Mouse (Mus musculus) leukemia stem cell, adult 10-12 weeks (primary cell): ENCODE results near the gene Ffar3. TPM values are rescaled to one million over a fixed set of nuclear protein-coding genes. Genes with fewer than 3 reads are reported as not detected.

Source experiments
- polyA plus RNA-seq: library from polyadenylated mRNA; stranded (reverse); fragments of >175 nt; gene quantifications from 2 replicates; pipeline ENCODE4 v1.2.3, GENCODE M21; 2012; ENCODE audit warnings: low replicate concordance

The Ffar3 gene
- not detected in 2 replicates for polyA plus RNA-seq

GRCm38 (mm10) chr7:30856078-30856477, at the start of gene Ffar3:
TSS of gene Ffar3 (minus strand) at chr7:30856178.

DNA sequence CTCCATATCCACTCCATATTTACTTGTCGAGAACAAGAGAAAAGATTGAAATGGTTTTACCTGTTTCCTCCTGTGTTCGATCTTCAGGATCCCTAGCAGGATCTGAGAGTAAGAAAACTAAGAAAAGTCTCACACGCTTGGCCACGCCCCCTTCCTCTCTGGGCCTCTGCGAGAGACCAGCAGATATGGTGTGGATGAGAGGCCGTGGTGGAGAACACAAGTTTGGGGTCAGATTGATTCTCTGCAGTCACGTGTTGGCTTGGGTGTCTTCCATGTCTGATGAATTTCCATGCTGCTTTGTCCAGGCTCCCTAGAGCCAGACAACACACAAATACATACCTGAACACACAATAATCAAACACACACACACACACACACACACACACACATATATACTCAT, 24.2 kb upstream of the Ffar3 start, which contains the start of gene Cd22:
Gene Cd22, minus strand, starts transcription at position 167 of the 400 bp plus-strand sequence.

DNA sequence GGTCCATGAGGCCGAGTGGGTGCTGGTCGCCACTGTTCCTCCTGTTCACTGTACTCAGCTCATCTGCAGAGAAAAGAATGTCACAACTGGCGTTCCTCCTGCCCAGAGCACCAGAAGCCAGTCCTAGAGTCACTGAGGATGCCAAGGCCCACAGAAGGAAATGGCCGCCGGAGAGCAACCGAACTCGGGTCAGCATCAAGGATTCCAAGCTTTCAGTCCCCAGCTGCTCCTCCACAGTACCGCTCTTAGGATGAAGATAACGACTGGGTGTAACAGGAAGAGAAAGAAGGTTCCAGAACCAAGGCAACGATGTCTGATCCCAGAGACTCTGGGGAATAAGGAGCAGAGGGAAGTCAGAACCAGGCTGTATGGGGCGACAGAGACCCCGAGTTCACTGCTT, 5.5 kb upstream of the Ffar3 start, which contains the start of gene Ffar1:
Gene Ffar1, minus strand, starts transcription at position 101 of the 400 bp plus-strand sequence.

DNA sequence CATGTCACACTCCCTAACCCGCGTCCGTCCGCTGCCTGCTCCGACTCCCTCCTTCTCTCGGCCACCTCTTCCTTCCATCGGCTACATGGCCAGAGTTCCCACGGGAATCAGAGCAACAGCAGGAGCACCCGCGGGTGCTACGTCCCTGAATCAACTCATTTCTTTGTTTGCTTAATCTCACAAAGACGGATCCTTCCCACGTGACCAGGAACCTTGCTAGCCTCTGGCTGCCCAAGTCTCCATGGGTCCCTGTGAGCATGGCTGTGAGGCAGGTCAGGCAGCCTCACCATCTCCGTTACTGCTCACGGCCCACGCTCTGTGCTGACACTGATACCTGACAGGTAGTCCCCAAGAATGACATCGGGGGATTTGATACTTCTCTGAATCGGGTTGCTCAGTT, 32.3 kb downstream of the Ffar3 start, which contains the start of gene Ffar2:
Gene Ffar2, minus strand, starts transcription at position 101 of the 400 bp plus-strand sequence.

Other genes starting within 250 kb of the Ffar3 start
- 1.3 TPM in 1 of 2 replicates, not detected in the other for gene Upk1a, start 243.3 kb downstream of the Ffar3 start, polyA plus RNA-seq
- gene Cox6b1, start 230.0 kb downstream of the Ffar3 start, polyA plus RNA-seq = 47.1 and 83.9 TPM in 2 replicates
- gene Etv2, start 220.3 kb downstream of the Ffar3 start, polyA plus RNA-seq = 0.35 TPM in 1 of 2 replicates, not detected in the other
- 329 and 344 TPM in 2 replicates for gene Rbm42, start 205.9 kb downstream of the Ffar3 start, polyA plus RNA-seq
- gene Haus5, start 191.2 kb downstream of the Ffar3 start, polyA plus RNA-seq = 7.2 and 44.1 TPM in 2 replicates
- gene Pmis2, start 184.6 kb downstream of the Ffar3 start, polyA plus RNA-seq = not detected in 2 replicates
- gene 2200002J24Rik, start 157.3 kb downstream of the Ffar3 start, polyA plus RNA-seq = not detected in 2 replicates
- gene Atp4a, start 144.0 kb downstream of the Ffar3 start, polyA plus RNA-seq = 0.20 TPM in 1 of 2 replicates, not detected in the other
- gene Tmem147, start 126.6 kb downstream of the Ffar3 start, polyA plus RNA-seq = 134 and 143 TPM in 2 replicates
- not detected in 2 replicates for gene Gapdhs, start 112.5 kb downstream of the Ffar3 start, polyA plus RNA-seq
- gene Sbsn, start 104.7 kb downstream of the Ffar3 start, polyA plus RNA-seq = 0.48 TPM in 1 of 2 replicates, not detected in the other
- not detected in 2 replicates for gene Dmkn, start 92.4 kb downstream of the Ffar3 start, polyA plus RNA-seq
- gene Krtdap, start 68.3 kb downstream of the Ffar3 start, polyA plus RNA-seq = not detected in 2 replicates
- 0.46 and 5.5 TPM in 2 replicates for gene Ffar2, start 32.4 kb downstream of the Ffar3 start, polyA plus RNA-seq
- gene Ffar1, start 5.4 kb upstream of the Ffar3 start, polyA plus RNA-seq = 3.9 and 5.1 TPM in 2 replicates
- gene Cd22, start 24.2 kb upstream of the Ffar3 start, polyA plus RNA-seq = 11.3 and 33.3 TPM in 2 replicates
- 0.84 and 1.1 TPM in 2 replicates for gene Mag, start 58.7 kb upstream of the Ffar3 start, polyA plus RNA-seq
- gene Hamp2, start 68.5 kb upstream of the Ffar3 start, polyA plus RNA-seq = not detected in 2 replicates
- gene Hamp, start 87.9 kb upstream of the Ffar3 start, polyA plus RNA-seq = not detected in 2 replicates
- gene Usf2, start 100.6 kb upstream of the Ffar3 start, polyA plus RNA-seq = 142 TPM in 2 replicates
- 0.94 and 1.5 TPM in 2 replicates for gene Lsr, start 117.3 kb upstream of the Ffar3 start, polyA plus RNA-seq
- 0.07 TPM in 1 of 2 replicates, not detected in the other for gene Fam187b, start 117.6 kb upstream of the Ffar3 start, polyA plus RNA-seq
- 153 and 186 TPM in 2 replicates for gene Fxyd5, start 186.3 kb upstream of the Ffar3 start, polyA plus RNA-seq
- not detected in 2 replicates for gene Fxyd7, start 195.3 kb upstream of the Ffar3 start, polyA plus RNA-seq
- 6.3 and 19.0 TPM in 2 replicates for gene Fxyd1, start 201.0 kb upstream of the Ffar3 start, polyA plus RNA-seq
- gene Lgi4, start 203.2 kb upstream of the Ffar3 start, polyA plus RNA-seq = 0.14 TPM in 1 of 2 replicates, not detected in the other
- gene Fxyd3, start 220.5 kb upstream of the Ffar3 start, polyA plus RNA-seq = not detected in 2 replicates